Mouse (Mus musculus): ENCODE results near the gene Cyp2a12.
"Not testable (repeated sequence)": the region's sequence is repeated elsewhere in the genome, so short reads cannot be mapped to it uniquely, and the experiment has no call there.

Gene Cyp2a12

GRCm38 (mm10) chr7:27028789-27029188, at the start of gene Cyp2a12:
Cyp2a12 (plus strand) TSS chr7:27029081.
- DNase-seq: no peak

GRCm38 (mm10) chr7:26981464-26981863, 47.4 kb upstream of the Cyp2a12 start:
- DNase-seq: peak; percentile 34

- DNase-seq: not testable (repeated sequence)
Measured at GRCm38 (mm10) chr7:26981937-26982336, 46.9 kb upstream of the Cyp2a12 start.

- DNase-seq: no peak
Measured at GRCm38 (mm10) chr7:26982551-26982950, 46.3 kb upstream of the Cyp2a12 start.

GRCm38 (mm10) chr7:26983151-26983550, 45.7 kb upstream of the Cyp2a12 start:
- not testable (repeated sequence) for DNase-seq

- not testable (repeated sequence) for DNase-seq
Measured at GRCm38 (mm10) chr7:27026581-27026980, 2.3 kb upstream of the Cyp2a12 start.

- DNase-seq: not testable (repeated sequence)
Measured at GRCm38 (mm10) chr7:27048886-27049285, 20.0 kb downstream of the Cyp2a12 start.

- DNase-seq: not testable (repeated sequence)
Measured at GRCm38 (mm10) chr7:27059333-27059732, 30.5 kb downstream of the Cyp2a12 start.

GRCm38 (mm10) chr7:27059896-27060295, 31.0 kb downstream of the Cyp2a12 start:
- not testable (repeated sequence) for DNase-seq

- no peak for DNase-seq
Measured at GRCm38 (mm10) chr7:27078641-27079040, 49.8 kb downstream of the Cyp2a12 start.

GRCm38 (mm10) chr7:27081625-27082024, 52.7 kb downstream of the Cyp2a12 start:
- DNase-seq: peak; percentile 5
